Mouse (Mus musculus) lung, postnatal 25 days (tissue): ENCODE measurements around the gene Mia.

Experiments used
- DNase-seq: peaks from one replicate; pipeline ENCODE4 v3.0.0; 2022; ENCODE audit warnings: low spot score

Gene Mia

DNA sequence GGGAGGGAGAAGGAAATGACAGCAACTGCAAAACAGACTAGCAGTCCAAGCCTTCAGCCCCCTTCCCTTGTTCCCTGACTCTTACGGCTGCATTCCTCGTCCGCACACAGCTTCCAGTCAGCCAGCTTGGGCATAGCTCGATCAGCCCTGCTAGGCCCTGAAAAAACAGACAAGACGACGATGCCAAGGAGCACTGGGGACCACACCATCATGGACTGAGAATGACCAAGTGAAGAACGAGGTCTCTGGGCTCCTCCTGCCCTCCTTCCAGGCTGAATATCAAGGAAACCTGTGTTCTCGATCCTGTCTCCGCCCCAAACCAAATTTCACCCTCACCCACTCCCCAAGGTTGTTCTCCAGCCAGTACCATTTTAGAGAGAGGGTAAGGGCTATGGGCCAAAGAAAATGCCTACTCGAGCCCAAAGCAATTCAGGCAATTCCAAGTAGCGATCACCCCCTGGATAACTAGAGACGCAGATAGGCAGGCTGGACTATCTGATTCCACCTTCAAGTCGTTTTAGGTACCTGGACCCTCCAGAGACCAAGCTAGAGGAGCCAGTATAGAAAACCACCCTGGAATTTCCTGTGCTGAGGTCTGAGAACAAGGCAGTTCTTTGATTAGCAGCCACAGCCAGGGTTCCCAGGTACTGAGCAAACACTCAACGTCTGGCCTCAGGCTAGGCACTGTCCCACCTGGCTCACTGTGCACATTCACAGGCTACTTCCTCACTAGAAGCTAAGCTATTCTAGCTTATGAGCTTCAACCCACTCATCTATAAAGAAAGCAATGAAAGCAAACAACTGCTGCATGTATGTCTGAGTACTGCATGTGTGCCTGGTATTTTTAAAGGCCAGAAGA is at the start of gene Mia, which contains the start of gene Gm21983:
Mia (minus strand) TSS at position 321 of the 859 bp plus-strand sequence.
Gm21983 (minus strand) TSS at position 250 of the 859 bp plus-strand sequence.
- DNase-seq: peak; percentile 54

GRCm38 (mm10) chr7:27228865-27229264 is 47.9 kb upstream of the Mia start:
- no peak for DNase-seq

DNA sequence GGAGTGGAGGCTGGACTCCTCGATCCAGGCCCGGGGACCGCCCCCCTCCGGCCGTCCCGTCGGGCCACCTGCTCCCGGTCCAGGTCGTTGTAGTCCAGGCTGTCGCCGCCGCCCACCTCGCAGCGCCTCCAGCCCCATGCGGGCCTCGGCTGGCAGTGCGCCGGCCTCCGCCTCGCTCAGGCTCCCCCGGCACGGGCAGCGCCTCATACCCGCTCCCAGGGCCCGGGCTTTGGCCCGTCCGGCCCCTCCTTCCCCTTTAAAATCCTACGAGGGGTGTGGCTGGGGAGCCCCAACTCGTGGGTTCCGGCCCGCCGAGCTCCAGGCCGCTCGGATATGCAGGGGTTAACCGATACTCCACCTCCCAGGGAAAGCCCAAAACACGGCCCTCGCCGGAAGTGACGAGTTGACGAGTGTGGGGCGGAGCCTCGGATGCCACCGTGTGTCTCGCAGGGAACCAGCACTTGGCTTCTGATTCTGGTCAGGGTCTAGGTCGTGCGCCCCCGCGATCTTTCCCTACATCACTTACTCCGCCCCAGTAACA is 47.4 kb upstream of the Mia start, which contains the start of gene Itpkc:
Itpkc (minus strand) TSS at position 381 of the 541 bp plus-strand sequence.
- DNase-seq: peak; percentile 94

DNA sequence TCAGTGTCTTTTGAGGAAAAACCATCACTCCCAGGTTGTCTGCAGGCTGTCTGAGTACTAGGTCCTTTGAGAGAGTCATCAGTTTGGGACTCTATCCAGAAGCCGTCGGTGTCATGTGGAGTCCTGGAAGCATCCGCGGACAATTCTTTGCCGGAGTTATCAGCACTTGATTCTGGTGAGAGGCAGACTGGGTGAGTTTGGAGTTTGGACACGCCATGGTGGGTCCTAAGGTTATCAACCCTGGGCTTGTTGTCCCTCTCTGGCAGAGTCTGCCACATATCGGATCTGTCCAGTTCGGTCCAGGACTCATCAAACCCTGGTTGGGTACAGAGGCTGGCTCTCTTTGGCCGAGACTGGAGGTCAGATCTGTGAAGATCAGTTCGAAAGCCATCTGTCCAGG is 46.7 kb upstream of the Mia start:
- no peak for DNase-seq

- DNase-seq: no peak
Measured at GRCm38 (mm10) chr7:27227276-27227675, 46.3 kb upstream of the Mia start.

GRCm38 (mm10) chr7:27224877-27225575 is 44.1 kb upstream of the Mia start:
- DNase-seq: no peak

DNA sequence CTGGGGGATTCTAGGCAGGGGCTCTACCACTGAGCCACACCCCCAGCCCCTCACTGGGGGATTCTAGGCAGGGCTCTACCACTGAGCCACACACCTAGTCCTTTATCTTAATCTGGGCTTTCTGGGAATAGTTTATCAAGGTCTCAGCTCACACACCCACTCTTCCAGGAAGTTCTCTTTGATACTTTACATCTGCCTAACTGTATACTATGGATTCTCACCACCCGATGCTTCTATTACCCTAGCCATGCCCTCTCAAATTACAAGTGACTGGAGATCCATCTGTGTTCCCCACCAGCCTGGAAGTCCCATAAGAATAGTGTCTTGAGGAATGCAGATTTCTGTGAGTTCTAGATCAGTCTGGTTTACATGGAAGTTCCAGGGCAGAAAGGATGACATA is 41.6 kb upstream of the Mia start:
- no peak for DNase-seq

GRCm38 (mm10) chr7:27221939-27222338 is 41.0 kb upstream of the Mia start:
- no peak for DNase-seq

DNA sequence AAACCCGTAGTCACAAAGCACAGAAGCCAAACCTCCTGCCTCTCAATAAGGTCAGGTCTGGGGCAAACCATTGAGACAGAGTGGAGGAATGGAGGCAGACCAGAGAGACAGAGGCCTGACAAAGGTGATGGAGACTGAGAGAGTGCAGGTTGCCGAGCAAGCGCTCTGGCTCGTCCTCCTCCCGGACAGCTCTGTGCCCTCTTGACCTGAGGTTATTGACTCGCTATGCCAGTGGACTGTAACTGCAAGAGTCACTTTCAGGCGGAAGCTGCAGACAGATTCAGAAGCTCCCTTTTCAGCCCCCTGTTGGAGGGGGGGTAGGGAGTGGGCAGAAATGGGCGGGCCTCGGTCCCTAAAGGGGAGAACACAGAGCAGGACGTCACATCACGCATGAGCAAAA is 39.0 kb upstream of the Mia start:
- no peak for DNase-seq

- DNase-seq: no peak
Measured at GRCm38 (mm10) chr7:27218586-27218985, 37.6 kb upstream of the Mia start.

DNA sequence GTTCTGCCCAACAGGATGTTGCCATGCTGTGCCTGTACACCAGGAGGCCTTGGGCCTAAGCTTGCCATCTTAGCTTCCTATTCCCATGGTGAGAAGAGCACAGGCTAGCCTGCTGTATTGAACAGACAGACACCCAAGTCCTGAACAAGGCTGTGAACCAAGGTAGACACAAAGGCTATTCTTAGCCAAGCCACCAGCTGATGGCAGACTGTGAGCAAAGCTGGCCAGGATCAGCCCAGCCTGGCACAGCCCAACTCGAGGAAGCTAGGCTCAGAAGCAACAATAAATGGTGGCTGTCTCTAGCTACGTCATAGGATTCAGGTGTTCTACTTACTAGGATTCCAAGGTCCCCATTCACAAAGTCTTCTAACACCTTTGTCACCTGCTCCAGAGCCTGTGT is 31.7 kb upstream of the Mia start:
- DNase-seq: no peak

DNA sequence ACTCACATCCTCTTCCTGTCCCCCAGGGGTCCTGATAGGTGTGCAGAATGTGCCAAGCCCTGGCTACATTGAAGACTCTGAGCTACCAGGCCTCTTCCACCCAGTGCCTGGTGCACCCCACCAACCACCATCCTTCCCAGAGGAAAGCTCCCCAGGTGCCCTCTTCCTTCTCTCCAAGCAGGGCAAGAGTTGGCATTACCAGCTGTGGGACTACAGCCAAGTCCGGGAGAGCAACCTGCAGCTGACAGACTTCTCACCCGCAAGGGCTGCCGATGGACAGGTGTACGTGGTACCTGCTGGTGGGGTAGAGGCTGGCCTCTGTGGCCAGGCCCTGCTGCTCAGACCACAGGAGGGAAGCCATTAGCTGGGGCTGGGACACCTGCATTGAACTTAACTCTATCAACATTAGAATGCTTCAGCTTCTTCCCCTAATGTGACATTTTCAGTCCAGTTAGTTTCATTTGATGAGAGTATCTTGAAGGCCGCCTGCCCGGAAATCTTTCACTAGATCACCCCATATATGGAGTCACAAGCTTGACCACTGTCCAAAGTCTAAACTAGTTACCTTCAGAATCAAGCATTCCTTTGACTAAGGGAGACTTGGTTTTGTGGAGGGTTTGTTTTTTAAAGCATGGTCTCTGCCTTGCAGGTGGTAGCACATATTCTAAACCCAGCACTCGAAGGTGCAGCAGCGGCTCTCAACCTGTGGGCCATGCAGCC is 22.9 kb upstream of the Mia start:
- DNase-seq: no peak

DNA sequence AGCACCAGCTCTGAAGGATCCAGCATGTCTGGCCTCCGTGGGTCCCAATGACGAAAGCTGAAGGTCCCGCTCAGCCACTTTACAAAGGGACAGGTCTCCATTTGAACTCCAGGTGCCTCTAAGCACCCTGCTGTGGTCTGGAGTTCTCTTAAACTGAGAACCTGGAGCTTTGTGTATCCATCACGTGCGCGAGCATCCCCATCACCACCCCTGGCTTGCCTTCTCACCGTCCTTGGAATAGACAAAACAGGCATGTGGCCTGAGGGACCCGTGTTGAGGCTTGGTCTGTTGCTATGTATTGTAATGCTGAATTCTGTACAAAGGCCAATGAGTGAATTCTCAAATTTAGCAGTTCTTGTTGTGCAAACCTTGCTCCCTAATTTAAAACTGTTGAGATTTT is 17.8 kb upstream of the Mia start:
- no peak for DNase-seq

DNA sequence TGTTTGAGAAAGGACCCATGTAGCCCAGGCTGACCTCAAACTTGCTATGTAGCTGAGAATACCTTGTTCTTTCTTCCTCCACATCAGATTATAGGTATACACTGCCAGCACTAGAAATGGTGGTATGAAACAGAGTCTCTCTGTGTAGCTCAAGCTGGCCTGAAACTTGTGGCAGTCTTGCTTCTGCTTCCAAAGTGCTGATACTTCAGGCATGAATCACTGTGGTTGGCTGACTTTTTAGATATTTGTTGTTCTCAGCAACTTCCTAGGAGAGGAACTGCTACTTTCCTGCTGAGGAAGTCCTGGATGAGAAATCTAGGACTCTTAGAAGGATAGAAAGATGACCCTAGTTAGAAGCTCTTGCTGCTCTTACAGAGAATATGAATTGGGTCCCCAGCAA is 17.4 kb upstream of the Mia start:
- DNase-seq: no peak

GRCm38 (mm10) chr7:27197634-27198033 is 16.7 kb upstream of the Mia start:
- no peak for DNase-seq

- DNase-seq: no peak
Measured at GRCm38 (mm10) chr7:27197136-27197535, 16.2 kb upstream of the Mia start.

DNA sequence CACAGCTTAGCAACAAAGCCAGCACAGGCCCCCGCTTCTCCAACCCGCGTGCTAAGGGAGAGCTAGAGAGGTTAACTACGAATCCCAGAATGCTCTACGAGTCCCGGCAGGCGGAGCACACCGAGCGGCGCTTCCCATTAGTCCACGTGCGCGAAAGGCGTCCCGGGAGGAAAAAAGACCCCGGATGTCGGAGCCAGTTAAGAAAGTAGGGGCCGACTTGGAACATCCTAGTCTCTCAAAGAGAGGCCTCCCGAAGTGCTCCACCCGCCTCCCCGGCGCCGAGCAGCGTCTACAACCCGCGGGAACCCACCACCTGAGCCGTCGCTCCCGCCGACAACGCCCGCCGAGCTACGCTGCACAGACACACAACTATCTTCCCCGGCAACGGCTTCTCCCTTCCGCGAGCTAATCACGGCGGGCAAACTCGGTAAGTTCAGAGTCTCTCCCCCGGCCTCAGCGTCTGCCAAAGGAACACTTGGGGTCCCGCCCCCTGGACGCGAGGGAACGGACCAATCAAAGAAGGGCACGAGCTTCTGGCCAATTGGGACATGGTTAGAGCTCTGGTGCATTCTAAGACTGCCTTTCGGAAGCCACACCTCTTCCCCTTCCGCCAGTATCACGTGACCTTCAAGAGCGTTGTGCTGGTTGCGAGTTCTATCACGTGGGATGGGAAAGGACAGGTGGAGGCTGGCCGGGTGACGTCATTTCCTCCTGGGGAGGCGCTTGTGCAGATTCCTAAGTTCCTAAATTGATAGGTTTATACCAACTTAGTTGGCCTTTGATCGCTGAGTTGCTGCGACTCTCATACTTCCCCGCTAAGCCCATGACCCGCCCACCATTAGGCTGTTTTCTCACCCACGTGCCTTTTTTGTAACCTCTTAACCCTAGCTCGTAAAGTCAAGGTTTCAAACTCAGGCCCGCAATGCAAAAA is 15.0 kb upstream of the Mia start, which contains the start of the genes BC024978 and Snrpa:
BC024978 (plus strand) TSS at position 101 of the 931 bp plus-strand sequence.
Snrpa (minus strand) TSS at position 591 of the 931 bp plus-strand sequence.
- DNase-seq: peak; percentile 100

DNA sequence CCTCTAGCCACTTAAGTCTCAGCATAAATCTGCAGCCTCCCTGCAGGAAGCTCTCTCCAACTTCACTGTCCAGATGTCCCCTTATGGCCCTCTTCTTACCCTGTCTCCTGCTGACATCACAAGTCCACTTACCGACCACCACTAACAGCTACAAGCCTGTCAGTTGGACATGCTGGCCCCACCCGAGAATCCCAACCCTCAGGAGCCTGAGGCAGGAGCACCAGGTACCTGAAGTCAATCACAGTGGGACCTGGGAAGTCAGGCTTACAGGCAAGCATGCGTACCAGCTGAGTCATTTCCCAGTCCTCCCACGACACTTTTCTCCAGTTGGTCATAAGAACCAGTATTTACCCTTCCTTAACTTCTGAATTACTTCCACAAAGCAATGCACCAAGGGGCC is 12.8 kb upstream of the Mia start:
- no peak for DNase-seq

DNA sequence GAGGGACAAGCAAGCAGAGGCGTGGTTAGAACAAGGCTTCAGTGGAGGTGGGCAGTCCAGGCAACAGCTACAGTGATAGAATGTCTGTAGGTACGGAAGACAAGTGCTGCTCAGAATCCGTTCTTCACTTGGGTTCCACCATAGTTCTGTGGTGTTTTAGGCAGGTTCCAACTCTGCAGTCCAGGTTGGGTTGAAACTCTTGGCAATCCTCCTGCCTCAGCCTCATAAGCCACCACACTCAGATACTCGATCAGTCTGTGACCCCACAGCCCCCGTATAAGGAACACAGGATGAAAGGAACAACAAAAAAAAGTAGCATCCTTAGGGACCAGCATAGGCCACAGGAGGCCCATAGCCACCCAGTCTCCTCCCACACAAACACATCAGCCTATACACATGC is 11.5 kb upstream of the Mia start:
- DNase-seq: no peak

- DNase-seq: no peak
Measured at GRCm38 (mm10) chr7:27189271-27189931, 8.4 kb upstream of the Mia start.
